Mouse (Mus musculus): ENCODE results near the gene Lrrc51.

- no peak for TF ChIP-seq CTCF (IDR thresholded peaks at IDR 0.05; ENCODE audit: low read depth, low read length)
- no peak for TF ChIP-seq POLR2A (IDR thresholded peaks at IDR 0.05; ENCODE audit: insufficient read depth, low read length)
These were observed 33.6 kb upstream of the Lrrc51 start for GRCm38 (mm10) chr7:101967256-101967655.

Measured in ES-Bruce4 (cell line).